Mouse (Mus musculus) heart, adult 18-20 months (tissue): Measurements from ENCODE around the gene Erbb2. TPM values are rescaled to one million over a fixed set of nuclear protein-coding genes. Genes with fewer than 3 reads are reported as not detected.

Experiments
- DNase-seq, 2 experiments: peaks; one replicate each; pipeline ENCODE4 v3.0.0; 2021 to 2022; ENCODE audit warnings: mixed read lengths in 1 of 2
- total RNA-seq, 2 experiments: library from RNA; stranded (reverse); gene quantifications; 2 replicates each; pipeline ENCODE4 v1.2.3; 2021

Gene Erbb2
- total RNA-seq, 2 experiments from 2014 or later: 5.6 to 5.9 TPM

DNA sequence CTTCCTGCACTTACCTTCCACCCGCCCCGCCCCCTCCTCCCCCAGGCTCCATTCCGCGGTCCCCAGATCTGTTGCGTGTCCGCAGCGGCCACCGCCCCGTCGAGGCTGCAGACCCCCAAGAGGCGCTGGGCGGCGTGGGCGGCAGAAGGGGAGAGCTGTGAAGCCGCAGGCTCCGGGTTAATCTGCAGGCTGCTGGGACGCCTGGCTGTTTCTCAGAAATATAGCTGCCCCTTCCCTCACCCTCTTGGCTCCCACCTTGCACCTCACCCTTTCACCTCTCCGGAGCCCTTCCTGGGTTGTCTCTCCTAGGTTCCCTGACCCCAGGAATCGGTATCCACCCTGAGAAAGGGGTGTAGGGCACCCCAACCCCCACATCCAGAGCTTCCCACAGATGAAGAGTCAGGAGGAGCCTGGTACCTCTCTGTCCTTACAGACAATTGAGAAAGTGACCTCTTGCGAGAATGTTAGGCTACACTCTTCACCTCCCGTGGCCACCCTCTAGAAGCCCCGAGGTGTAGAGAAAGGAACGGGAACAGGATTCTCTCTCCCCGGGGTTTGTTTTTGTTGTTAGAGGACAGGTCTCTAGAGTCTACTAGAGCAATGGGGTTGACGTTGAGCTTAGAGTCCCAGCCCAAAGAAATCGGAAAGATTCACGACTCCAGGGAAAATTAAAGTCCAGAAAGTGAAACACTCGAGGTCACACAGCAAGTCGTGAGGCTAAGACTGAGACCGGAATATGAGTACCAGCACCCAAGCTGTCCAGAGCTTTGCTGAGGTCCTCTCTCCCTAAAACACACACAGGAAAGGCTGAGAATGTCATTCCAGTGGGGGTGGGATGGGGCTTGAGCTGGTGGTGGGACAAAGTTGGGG is 46.1 kb downstream of the Erbb2 start:
- no peak for DNase-seq

DNA sequence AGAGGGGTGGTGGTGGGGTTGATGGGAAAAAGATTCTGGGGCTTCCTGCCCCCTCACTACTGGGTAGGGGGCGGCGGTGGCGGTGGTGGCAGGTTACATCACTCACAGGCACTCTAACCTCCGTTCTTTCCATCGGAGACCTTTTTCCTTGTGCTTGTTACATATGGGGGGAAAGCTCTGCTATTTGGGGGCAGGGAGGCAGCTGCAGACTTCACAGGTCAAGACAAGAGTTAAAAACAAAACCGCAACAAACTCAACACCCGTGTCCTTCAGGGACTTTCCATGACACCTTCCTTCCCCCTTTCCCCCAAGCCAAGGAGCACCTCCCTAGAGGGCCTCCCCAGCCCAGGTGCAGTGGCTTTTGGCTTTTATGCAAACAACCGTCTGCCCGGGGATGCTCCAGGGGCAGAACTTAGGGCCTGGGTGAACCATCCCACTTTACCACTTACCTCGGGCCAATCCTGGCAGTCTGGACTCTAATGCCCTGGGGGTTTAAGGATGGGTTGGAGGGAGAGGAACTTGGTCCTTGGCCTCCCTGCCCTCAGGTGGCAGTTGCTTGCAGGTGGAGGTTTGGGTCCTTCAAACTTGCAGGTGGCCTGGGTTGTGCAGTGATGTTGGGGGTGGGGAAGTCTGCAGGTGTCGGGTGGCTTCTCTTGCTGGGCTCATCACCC is 46.9 kb downstream of the Erbb2 start:
- DNase-seq: no peak

DNA sequence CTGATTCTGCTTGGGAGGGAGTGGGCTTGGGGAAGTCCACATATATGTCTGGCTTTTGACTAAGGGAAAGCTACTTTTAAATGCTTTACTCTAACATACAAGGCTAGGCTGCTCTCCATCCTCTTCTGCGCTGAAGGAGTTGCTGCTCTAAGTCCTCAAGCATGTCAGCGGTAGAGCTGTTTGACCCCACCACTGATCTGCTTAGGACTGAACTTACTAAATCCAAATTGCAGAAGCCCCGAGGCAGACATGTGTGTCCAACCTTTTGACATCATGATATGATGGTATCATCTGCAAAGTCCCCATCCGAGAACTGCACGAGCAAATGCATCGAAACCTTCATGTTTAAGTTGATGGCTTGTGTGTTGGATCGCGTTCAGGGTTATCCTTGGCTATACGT is 47.6 kb downstream of the Erbb2 start:
- DNase-seq: no peak

DNA sequence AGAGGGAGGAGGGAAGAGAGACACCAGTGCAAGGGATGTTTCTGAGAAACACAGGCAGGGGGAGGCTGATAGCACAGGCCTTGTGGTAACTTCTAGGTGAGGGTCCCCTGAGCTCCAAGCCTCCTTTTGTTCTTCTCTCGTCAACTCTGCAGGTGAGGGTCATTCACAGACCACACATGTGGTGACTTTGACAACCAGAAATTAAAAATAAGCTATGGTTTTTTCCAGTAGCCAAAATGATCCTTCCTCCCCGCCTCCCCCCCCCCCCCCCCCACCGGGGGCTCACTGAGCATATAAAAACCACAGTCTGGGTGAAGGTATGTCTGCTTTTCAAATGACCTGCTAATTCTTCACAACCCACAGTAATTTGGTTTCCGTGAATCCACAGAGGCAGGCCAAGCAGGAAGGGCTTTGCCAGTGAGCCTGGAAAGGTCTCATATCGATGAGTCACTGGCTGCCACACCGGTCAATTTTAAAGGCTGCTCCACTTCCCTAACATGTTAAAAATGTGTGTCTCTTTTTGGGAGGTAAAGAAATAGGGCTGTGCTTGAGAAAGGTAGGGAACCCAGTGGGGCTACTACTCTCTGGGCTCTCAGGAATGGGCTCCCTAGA is 48.9 kb downstream of the Erbb2 start:
- DNase-seq: no peak

DNA sequence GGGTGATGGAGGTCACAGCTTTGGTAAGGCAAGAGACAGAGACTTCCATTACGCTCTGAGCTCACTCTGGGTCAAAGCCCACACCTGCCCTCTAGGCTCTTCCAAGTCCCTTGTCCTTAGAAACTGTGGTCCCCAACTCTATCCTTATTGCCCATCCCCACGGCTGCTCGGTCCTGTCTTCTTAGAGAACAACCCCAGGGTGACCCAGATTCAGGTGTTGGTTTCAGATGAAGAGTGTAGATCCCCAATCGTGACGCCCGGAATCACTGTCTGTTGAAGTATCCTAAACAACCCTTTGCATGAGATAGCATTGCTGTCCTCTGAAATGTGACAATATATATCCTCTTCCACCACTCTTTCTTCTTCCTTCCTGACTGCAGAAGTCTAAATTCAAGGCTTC is 50.0 kb downstream of the Erbb2 start:
- no peak for DNase-seq

DNA sequence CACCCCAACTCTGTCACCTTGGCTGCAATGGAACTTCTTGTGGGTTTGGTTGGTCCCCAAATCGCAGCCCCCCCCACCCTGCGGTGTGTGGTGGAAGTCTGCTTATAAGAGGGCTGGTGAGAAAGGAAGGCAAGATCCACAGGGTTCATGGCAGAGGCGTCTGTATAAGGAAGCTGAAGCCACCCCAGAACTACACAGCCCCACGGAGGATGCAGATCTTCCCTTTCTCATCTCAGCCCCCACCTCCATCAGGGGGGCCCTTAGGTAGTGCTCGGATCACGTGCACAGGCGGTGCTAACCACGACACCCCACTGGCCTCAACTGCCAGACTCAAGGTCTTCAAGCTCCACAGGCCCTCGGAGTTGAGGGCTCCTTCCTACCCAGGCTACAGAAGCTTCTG is 51.6 kb downstream of the Erbb2 start:
- no peak for DNase-seq

DNA sequence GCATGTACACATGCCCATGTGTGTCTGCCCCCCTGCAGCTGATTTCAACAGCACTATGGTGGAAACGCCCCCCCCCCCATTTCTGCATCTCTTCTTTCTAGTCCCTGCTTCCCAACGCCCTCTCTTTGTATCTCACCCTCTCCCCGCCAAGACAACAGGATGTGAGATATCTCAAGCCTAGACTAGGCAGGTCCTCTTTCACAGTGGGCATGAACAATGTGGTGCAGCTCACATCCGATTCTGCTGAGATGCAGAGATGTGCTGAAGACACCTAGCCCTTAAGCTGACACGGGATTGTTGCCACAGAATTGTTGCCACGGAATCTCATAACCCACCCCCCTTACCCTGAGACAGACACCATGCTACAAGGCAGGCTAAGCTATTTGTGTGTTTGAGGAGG is 52.2 kb downstream of the Erbb2 start:
- no peak for DNase-seq

DNA sequence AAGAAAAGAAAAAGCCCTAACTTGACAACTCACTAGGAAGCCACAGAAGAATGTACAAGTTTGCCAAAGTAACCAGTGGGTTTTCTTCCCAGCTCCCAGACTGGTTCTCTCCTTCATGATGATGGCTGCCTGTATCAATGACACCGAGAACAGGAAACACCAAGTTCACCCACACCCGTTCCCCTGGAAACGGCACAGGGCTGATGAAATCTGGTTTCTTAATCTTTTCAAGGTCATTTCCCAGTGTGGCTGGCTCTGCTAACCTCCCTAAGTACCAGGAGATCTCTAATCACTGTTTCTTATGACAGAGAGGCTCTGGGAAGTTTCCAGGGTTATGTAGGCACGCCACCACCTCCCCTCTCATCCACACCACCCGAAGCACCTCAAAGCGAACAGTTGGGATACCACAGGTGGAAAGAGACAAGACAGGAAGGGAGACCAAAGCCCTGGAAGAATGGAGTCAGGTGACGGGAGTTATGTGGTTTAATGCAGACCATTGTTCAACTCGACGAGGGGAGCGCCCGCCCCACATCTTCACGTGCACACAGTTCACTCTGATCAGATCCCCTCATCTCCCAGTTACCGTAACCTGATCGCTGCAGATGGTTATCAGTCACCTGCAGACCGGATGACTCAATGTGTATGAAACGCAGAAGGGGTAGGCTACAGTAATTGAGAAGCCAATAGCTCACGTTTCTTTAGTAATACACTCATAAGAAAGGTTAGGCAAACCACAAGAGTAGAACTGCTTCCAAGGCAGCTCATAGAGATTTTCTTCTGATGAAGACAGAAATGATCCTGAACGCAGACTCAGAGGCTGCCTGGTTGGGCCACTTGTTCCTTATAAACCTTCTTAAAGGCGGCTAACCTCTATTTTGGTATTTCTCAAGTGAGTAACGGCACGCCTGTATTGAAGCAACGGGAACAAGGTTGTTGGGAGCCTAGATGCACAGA is 57.8 kb downstream of the Erbb2 start:
- DNase-seq: no peak

DNA sequence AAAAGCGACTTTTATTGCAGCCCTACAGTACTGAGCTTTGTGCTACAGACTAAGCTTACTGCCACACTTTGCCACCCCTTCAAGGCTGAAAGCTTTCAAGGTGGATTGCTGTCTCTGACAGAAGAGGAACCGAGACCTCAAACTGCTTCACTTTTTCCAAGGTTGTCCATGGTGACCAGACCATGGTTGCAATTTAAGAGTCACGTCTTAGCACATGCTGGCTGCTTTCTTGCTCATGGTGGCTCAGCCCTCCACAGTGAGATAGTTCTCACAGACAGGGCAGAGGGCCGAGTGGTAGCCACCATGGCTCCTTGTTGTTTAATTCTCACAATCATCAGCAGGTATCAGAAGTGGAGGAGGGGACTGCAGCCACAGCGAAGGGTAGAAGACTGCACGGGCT is 58.5 kb downstream of the Erbb2 start:
- no peak for DNase-seq

DNA sequence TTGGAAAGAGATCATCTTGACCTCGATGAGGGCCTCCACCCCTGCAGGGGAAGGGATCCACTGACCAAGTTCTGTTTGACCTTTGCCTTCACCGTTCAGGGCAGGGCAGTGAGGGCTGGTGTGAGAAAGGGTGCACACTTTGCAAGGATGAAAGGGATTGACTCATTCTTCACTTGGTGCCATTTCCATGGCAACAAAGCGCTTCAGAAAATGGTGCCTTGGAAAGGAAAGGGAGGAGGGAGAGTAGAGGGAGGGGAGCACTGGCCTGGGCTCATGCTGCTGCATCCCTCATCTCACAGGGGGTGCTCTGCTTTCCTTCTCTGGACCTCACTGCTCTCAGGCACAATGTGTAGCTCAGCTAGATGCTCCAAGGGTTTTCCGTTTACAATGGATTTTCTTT is 60.4 kb downstream of the Erbb2 start:
- DNase-seq: no peak

DNA sequence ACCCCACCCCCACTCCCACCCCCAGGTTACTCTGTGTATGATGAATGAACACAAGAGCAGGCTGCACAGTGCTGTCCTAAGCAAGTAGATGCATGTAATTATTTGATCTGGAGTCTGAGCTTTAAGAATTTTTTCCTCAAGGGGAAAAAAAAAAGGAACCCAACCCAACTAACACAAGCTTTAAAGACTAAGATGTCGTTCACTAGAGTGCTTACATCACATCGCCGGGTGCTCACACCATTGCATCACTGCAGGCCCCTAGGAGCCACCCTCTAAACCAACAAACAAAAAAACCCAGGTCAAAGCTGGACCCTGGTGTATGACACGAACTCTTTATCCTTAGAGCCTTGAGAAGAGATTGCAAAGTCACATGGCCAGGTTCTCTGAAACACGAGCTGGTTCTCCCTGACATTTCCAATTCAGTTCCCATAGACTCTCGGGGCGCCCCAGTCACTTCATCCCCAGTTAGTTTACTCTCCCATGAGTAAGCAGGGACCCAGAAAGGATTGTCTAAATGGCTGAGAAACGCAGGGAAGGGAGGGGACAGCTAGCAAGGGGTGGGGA is 61.7 kb downstream of the Erbb2 start:
- DNase-seq: no peak

DNA sequence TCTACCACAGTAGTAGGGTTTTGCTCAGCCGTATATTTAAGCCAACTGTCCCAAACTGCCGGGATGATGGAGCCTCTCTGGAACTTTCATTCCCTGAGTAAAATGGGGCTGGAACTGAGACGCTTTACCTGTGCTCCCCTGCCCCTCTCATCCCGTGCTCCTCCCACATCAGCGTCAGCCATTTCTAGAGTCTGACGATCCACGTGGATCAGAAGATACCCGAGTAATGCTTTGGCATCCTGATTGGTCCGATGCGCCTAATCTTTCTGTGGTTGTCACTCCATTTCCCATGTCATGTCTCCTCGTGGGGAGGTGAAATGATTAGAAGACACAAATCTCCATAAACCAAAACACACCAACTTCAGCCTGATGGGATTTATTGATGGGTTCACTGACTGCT is 62.7 kb downstream of the Erbb2 start:
- no peak for DNase-seq

DNA sequence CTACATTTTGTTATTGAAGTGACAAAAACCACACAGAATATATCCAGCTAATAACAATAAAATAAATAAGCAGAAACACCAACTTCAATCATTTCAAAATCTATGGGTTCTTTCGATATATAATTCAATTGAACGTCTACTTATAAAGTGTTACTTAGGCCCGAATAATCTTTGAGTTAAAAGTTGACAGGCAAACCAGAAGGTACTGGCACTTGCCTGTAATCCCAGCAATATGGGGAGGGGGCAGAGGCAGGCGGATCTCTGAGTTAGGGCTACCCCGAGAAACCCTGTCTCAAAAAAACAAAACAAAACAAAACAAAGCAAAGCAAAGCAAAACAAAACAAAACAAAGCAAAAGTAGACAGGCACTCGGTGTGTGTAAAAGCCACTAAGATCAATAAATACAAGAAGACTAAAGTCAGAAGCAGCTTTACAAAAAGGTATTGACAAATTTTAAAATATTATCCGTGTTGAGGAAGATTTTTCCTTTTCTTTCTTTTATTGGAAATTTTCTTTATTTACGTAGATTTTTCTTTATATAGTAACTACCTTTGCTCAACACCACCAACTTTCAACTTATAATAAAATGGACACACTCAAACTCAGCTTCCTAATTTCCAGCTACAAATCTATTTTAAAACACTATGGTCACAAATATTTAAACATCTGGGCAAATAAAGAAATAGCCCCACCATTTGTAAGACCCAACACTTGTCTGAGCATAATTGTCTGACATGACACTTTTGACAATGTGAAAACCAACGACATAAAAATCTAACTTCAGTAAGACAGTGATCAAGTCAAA is 63.6 kb downstream of the Erbb2 start:
- DNase-seq: no peak

DNA sequence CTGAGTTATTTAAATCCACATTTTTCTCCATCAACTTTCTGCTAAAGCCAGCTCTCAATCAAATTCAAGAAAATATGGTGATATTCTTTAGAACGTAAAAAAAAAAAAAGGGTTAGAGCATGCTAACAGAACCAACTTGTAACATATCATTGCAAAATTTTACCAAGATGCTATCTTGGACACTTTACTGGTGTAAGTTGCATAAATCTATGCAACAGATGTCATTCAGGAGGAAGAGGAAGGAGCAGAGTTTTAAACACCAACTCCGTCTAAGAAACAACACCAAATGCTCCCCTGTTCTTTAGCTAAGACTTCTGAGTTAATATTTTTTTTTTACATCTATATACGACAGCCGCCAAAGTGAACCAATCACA is 64.2 kb downstream of the Erbb2 start:
- no peak for DNase-seq

DNA sequence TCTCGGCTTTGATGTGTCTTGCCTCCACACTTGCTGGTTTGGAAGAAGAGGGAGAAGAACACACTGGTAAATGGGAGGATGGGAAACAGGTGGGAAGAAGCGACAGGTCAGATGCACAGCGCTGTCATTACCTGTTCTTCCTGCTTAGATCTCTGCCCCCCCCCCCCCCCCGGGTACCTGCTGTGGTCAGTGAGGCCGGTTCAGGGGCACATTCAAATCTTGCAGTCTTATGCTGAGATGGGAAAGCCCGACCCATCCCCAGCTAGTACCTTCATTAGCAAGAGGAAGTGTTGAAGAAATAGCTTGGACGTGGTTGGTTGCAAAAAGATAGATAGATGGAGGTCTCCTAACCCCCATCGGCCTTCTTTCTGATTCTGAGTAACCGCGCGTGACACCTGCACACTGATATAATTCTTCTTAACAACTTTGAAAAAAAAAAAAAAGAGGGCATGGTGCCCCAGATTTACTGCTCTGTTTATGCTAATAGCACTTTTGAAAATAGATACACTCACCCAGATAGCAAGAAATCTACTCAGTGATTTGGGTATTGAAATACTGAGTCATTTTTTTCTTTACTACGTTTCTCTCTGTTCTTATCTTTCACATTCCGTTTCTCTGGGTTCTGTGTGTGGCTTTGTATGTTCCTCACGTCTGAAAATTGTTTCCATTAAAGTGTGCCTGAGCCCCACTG is 64.9 kb downstream of the Erbb2 start:
- no peak for DNase-seq

DNA sequence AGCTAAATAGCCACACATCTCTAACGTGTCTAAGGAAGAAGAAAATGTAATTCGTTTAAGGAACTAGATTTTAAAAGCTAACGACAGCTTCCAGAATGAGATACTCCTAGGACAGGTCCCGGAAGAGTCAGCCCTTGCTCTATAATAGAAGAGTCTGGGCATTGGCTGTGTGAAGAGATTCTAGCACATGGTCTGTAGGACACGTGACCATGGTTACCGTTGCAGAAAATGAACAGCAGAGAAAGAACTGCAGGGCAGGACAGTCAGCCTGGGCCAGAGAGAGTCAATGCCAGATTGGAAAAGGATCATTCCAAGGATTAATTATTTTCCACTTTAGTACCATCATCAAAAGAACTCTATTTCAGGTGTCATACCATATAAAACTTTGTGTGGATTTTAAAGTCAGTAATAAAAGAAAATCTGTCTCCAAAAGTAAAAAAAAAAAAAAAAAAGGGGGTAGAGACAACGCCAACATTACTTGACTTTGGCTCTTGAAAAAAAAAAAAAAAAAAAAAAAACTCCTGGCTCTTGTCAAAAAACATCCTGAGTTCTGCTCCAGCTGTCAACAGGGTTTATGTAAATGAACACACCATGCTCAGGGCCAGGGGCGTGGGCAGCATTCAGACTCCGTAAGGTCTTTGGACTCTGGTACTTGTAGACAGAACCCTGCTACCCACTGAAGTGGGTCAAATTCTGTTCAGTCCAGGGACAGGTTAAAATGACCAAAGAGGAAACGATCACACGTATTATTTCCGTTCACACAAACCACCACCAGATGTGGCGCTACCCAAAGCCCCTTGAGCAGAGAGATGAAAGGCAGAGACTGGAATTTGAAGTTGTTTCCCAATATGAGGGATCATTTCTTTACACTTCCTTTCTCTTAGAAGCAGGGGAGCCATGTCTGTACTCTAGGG is 67.0 kb downstream of the Erbb2 start:
- no peak for DNase-seq

DNA sequence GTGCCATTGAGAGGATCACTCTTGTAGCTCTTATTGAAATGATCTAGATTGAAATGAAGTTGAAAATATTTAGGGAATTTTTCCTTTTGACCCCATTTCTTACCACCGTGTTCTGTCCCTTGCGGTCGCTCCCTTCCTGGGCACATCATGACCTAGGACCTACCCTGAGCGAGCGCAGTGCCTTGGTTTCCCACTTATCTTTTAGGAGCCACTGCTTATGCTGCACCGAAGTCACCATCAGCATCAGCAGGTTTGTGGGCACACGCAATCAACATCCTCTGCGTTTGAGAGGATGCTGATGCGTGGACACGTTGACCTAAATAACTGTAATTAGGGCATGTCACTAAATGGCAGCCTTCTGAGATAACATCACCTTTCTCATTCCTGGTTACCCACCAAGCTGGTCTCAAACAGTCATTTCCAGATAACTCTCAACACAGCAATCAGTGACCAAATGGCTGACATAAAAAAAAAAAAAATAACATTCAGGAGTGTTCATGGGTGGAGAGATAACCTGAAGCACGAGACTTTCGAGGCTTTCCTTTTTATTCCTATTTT is 67.7 kb downstream of the Erbb2 start:
- DNase-seq: no peak

DNA sequence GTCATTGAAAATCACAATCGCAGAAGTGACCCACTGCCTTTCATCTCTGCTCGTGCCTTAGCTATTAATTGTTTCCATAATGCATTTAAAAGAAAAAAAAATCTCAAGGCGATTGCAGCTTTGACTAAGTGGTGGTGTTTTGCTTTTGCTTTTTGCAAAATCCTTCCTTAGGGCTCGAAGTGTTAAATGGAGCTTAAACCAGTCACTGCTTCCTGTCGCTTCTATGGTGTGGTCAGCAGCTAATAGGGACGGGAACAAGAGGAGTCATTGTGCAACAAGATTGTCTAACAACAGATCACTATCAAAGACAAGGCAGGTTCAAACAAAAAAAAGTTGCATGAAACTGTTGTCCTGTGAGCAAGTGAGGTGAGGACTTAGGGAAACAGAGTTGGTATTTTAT is 69.0 kb downstream of the Erbb2 start:
- no peak for DNase-seq

DNA sequence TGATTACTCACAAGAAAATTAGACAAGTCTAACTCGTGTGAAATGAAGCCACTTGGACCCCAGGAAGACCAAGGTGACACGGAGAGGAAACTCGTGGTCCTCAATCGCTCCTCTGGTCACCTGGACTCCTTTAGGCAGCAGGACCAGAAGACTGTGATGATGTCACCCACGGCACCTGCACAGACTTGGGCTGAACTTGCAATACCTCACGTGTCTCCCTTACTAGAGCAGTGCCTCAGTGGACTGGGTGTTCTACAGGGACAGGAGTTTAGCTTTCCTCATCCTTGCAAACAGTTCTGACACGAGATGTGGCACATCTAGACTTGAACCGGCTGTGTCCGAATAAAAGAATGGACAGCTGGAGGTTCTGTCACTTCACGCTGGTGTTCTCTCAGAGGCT is 69.8 kb downstream of the Erbb2 start:
- no peak for DNase-seq
